Mouse (Mus musculus): ENCODE results near the gene Ube2l3. TPM values are rescaled to one million over a fixed set of nuclear protein-coding genes. Genes with fewer than 3 reads are reported as not detected.
"Not testable (repeated sequence)": the region's sequence is repeated elsewhere in the genome, so short reads cannot be mapped to it uniquely, and the experiment has no call there.

Ube2l3 gene
- total RNA-seq, 2 experiments from 2014 or later: 110 to 125 TPM

- DNase-seq: peak; percentile 89 to 91
- intact Hi-C loops (cut with DNase I): loop anchor here (1.0 to 10.0 kb wide), 6 partner anchors 25 to 195 kb away; partner anchors contain the start of genes Ccdc116, Pi4ka, Sdf2l1 and Snap29
These were observed 7.8 kb upstream of the Ube2l3 start for GRCm38 (mm10) chr16:17209981-17210838.

GRCm38 (mm10) chr16:17209404-17209960 is 7.0 kb upstream of the Ube2l3 start:
- intact Hi-C loops (cut with DNase I): loop anchor here (1.0 to 10.0 kb wide), 5 partner anchors 25 to 195 kb away; partner anchors contain the start of genes Ccdc116, Pi4ka, Sdf2l1 and Snap29
- DNase-seq: peak; percentile 40 to 41

- peak; percentile 88 to 89 for DNase-seq
- intact Hi-C loops (cut with DNase I): loop anchor here (1.0 to 10.0 kb wide), 5 partner anchors 26 to 196 kb away; partner anchors contain the start of genes Ccdc116, Pi4ka, Sdf2l1 and Snap29
These were observed 6.2 kb upstream of the Ube2l3 start, which contains the start of gene Rimbp3 for GRCm38 (mm10) chr16:17208389-17209361. Gene Rimbp3, plus strand, starts transcription at chr16:17208603.

GRCm38 (mm10) chr16:17204990-17205389 is 2.5 kb upstream of the Ube2l3 start:
- DNase-seq: peak; percentile 16 to 31
- intact Hi-C loops (cut with DNase I): loop anchor here (5.0 to 10.0 kb wide), 3 partner anchors 58 to 200 kb away; partner anchors contain the start of genes Ccdc116, Pi4ka, Sdf2l1 and Snap29

- intact Hi-C loops (cut with DNase I): loop anchor here (10.0 kb wide), 1 partner anchor 203 kb away; the partner anchor contains the start of genes Pi4ka and Snap29
- DNase-seq: no peak
These were observed 472 bp downstream of the Ube2l3 start for GRCm38 (mm10) chr16:17201977-17202376.

- intact Hi-C loops (cut with DNase I): loop anchor here (10.0 kb wide), 1 partner anchor 204 kb away; the partner anchor contains the start of genes Pi4ka and Snap29
- DNase-seq: peak; percentile 82 to 86
These were observed 1.3 kb downstream of the Ube2l3 start for GRCm38 (mm10) chr16:17200953-17201707.

GRCm38 (mm10) chr16:17200121-17200952 is 2.1 kb downstream of the Ube2l3 start:
- intact Hi-C loops (cut with DNase I): loop anchor here (10.0 kb wide), 1 partner anchor 204 kb away; the partner anchor contains the start of genes Pi4ka and Snap29
- DNase-seq: no peak

- no peak for DNase-seq
- intact Hi-C loops (cut with DNase I): no loop called here
These were observed 8.6 kb downstream of the Ube2l3 start for GRCm38 (mm10) chr16:17193823-17194222.

GRCm38 (mm10) chr16:17185475-17185874 is 17.0 kb downstream of the Ube2l3 start:
- no peak for DNase-seq
- intact Hi-C loops (cut with DNase I): no loop called here

- DNase-seq: no peak
- intact Hi-C loops (cut with DNase I): no loop called here
These were observed 19.4 kb downstream of the Ube2l3 start for GRCm38 (mm10) chr16:17183003-17183402.

GRCm38 (mm10) chr16:17182136-17182535 is 20.3 kb downstream of the Ube2l3 start:
- intact Hi-C loops (cut with DNase I): no loop called here
- no peak for DNase-seq

- intact Hi-C loops (cut with DNase I): no loop called here
- peak; percentile 14 to 30 for DNase-seq
These were observed 21.1 kb downstream of the Ube2l3 start for GRCm38 (mm10) chr16:17181382-17181781.

GRCm38 (mm10) chr16:17179706-17180105 is 22.7 kb downstream of the Ube2l3 start:
- intact Hi-C loops (cut with DNase I): no loop called here
- no peak for DNase-seq

GRCm38 (mm10) chr16:17177623-17178170 is 24.8 kb downstream of the Ube2l3 start:
- intact Hi-C loops (cut with DNase I): no loop called here
- DNase-seq: no peak

- intact Hi-C loops (cut with DNase I): no loop called here
- DNase-seq: no peak
These were observed 26.7 kb downstream of the Ube2l3 start for GRCm38 (mm10) chr16:17175765-17176164.

- intact Hi-C loops (cut with DNase I): no loop called here
- no peak for DNase-seq
These were observed 34.4 kb downstream of the Ube2l3 start for GRCm38 (mm10) chr16:17168049-17168448.

- intact Hi-C loops (cut with DNase I): no loop called here
These were observed 35.3 kb downstream of the Ube2l3 start for GRCm38 (mm10) chr16:17167179-17167578.

GRCm38 (mm10) chr16:17165478-17165877 is 37.0 kb downstream of the Ube2l3 start:
- DNase-seq; intact Hi-C loops (cut with DNase I): not testable (repeated sequence)

More at GRCm38 (mm10) chr16:17167179-17167578, 35.3 kb downstream of the Ube2l3 start:
- no peak for DNase-seq
